Mouse (Mus musculus) thymus, postnatal 4 days (tissue): ENCODE results near the gene Fnip1.

Source experiments
- DNase-seq: peaks from one replicate; pipeline ENCODE4 v3.0.0; 2021

Gene Fnip1

GRCm38 (mm10) chr11:54562761-54563160, 124.8 kb downstream of the Fnip1 start:
- DNase-seq = peak; percentile 52
